Mouse (Mus musculus): ENCODE data around the gene Nprl3.
A peak's percentile ranks its signal among the peaks of the same experiment; 100 is the strongest.

The Nprl3 gene

DNA sequence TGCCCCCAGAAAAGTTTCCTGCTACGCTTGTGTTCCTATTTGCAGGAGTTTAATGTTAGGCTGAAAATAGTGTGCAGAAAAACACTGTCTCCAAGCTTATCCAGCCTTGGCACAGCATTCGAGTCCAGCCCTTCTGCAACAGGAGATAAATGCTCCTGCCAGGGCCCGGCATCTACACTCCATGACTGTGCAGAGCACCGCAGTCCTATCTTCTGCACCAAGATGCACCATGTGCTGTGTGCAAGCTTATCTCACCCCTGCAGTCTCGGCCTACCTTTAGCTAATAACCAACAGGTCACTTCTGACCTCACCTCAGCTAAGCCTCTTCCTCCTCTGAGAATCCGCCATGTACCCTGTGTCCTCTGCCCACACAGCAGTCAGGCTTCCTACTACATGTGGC, 21.9 kb downstream of the Nprl3 start:
- peak; percentile 70 to 83 for DNase-seq (ENCODE audit: low spot score in 2 of 2)

DNA sequence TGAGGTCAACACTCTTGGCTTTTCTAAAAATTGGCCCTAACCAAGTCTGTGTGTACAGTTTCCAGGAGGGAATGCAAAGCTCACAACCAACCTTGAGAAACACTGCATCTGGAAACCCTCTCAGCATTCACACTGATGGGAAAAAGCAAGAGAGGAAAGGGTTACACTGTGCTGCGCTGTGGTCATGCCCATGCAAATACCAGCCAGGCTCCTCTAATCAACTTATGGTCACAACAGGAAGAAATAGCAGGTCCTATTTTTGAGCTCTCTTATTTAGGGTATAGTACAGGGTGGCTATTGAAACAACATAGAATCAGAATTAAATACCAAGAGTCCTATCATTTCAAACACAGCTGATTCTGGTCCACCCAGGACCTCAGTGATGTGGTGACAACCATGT, 22.9 kb downstream of the Nprl3 start:
- no peak for DNase-seq (ENCODE audit: low spot score in 2 of 2)

DNA sequence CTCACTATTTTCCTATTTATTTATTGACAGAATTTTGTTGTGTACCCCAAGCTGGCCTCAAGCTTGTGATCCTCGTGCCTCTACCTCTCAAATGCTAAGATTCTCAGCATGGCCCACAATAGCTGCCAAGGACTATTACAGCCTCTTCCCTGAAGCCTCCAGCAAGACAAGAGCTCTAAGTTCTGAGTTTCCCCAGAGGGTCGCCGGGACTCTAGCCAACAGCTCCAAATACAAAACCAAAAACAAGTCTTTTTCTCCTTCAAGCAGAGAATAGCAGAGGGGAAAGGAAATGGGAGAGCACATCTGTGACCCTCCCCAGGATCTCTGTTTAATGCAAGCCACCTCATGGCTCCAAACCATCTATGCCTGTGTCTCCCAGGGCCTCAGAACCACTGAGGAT, 23.4 kb downstream of the Nprl3 start:
- DNase-seq (ENCODE audit: low spot score in 2 of 2): no peak

DNA sequence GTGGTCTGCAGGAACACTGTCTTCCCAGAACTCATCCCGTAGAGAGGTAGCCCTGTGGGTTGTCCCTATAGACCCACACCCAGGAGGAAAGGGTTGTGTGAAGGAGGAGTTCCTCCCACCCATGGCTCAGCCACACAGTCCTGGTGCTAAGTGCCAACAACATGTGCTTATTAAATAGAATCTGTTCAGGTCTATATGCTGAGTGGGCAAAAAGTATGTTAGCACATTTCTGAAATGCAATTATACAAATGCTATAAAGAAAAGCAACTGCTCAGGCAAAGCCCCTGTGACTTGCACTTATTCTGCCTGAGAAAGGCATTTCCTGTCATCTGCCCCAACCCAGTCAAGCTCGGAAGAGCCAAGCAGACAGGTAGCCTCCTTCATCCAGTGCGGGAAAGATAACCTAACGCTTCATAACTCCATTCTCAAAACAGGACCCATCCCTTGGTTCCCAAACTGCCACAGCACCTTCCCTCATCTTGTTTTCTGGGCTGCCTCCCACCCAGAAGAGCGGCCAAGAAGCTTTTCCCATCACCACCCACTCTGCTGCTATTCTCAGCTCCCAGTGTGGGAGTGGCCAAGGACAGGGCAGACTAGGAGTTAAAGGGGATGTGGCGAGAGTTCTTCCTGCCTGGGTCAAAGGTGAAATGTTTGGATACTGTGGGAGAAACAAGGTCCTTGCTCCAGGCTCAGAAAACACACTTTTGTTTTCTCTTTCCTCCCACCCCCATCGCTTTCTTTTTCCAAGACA, 24.1 kb downstream of the Nprl3 start:
- no peak for DNase-seq (ENCODE audit: low spot score in 2 of 2)

DNA sequence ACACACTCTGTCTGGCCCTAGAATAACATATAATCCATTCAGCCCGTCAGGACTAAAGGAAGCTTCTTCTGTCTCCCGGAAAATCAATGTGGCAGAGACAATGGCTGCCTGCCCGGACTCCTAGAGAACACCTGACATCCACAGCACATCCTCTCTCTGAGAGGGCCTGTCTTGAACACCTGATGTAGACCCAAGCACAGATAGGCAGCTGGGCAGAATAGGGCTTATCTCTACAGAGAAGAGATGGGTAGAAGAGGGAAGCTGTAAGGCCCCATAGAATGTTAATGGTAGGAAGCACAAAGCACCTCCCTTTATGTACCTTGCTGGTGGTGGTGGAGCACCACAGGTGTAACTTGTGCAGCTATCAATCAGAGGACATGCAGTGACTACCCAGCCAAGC, 25.3 kb downstream of the Nprl3 start:
- DNase-seq (ENCODE audit: low spot score in 2 of 2): no peak

DNA sequence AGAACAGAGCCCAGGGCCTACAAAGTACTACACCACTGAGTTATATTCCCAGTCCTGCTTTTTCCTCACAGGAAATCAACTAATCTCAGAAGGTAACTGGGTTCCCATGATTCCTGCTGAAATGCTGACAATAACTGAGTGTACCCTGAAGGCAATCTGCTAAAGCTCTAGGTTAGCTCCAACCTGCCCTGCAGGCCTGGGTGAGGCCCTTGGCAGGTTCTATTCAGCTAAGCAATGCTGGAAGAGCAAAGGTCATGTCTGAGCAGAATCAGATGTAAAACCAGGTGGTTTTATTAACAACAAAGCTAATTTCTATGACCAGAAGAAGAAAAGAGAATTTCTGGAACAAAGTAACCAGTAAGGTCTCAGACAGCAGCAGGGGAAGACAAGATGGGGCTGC, 26.1 kb downstream of the Nprl3 start:
- no peak for DNase-seq (ENCODE audit: low spot score in 2 of 2)

DNA sequence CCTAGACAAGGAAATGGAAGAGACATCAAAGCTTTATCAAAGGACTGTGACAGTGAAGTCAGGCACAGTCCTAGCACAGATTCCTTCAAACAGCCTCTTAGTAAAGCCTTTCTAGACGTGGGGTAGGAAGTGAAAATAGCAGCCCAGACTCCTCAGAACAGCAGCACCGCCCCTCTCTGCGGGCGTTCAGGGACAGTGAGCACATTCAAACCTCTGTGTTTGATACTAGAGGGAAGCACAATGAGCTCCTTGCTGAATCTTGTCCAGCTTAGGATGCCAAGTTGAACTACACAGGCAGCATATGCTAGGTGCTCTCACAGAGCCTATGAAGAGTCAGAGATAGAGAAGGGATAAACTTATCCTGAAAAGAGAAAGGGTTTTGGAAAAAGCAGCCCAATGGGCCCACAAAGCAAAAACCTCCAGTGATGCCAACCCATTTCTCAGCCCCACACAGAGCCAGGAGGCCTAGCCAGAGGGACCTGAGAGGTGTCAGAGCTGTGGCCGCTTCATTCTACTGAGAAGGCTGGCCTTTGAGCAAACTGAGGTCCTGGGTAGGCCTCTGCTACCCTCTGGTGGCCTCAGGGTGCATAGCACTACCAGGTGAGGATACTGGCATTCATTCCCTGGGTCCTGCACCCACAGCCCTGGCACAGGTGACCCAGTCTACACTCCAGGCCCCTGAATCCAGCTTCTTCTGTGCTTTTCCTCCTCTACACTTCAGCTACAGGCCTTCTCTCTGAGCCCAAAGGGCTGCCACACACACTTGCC, 29.2 kb downstream of the Nprl3 start:
- peak; percentile 69 to 72 for DNase-seq (ENCODE audit: low spot score in 2 of 2)

DNA sequence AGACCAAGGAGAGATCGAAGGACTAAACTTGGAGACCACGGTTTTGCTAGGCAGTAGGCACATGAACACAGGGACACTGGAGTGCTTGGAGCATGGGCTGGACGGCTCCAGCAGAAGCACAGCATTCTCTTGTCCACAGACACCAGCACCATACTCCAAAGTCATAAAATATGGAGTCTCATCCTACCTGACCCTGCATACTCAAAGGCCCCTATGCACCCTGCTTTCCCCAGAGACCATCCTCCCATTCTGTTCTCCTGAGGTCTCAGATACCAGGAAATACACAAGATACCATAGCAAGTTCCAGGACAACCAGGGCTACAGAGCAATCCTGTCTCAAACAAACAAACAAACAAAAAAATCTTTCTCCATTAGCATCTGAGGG, 30.1 kb downstream of the Nprl3 start:
- no peak for DNase-seq (ENCODE audit: low spot score in 2 of 2)

DNA sequence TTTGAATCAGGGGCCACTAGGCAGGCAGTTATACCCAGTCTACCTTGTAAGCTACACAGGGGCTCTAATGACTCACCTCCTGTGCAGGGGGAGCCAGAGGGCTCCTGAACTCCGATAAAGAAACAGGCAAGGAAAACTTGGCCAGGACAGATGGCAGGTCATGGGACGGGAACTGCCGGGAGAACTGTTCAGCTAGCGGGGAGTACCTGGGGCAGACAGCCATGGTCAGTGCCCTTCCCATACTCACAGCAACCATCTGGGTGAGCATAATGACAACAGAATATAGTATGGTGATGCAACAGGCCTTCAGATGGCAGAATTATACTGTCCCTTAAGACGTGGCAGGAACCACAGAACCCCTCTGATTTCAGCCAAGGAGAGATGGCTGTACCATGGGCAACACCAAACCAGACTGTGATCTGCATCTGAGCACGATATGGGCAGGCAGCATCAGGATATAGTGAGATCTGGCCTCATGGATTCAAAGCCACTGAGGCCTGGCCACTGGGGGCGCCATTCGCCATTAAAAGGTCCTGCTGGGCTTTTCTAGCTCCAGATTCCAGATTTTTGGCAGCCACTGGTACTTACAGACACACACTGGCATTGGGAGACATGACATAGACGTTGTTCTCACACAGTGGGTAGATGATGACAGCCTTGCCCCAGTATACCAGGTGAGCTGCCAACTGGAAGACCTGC, 30.6 kb downstream of the Nprl3 start:
- DNase-seq (ENCODE audit: low spot score in 2 of 2): no peak

DNA sequence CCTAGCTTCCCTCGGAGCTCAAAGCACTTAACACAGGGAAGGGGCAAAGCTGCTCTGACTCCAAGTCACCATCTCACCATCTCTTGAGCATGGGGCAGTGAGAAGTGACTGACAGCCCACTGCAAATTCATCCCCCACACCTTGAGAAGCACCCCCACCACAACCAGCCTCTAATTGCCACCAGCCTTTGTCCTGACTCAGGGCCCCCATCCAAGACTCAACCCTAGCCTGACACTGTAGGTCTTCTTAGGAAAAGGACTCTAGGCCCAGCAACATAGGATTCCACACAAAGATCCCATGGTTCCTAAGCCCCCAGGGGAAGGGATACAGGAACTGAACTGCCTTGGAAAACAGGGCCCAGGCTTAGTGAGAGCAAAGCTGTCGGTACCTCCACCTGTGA, 31.4 kb downstream of the Nprl3 start:
- no peak for DNase-seq (ENCODE audit: low spot score in 2 of 2)

DNA sequence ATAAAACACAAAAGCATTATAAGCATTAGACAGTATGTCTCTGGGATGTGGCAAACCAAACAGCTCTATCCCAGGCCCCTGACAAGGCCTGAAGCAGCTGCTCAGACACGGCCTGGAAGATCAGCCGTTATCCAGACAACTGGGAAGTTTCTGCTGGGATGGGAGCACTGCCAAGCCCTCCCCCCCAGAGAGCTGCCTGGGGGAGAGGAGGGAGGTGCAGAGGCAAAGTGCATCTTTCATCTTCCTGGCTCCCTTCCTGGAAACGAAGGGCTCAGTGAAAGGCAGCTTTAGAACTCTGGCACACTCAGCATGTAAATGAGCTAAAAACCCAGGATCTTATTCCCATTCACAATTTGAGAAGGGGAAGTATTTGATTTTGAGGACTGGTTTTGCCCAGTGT, 31.9 kb downstream of the Nprl3 start:
- no peak for DNase-seq (ENCODE audit: low spot score in 2 of 2)

DNA sequence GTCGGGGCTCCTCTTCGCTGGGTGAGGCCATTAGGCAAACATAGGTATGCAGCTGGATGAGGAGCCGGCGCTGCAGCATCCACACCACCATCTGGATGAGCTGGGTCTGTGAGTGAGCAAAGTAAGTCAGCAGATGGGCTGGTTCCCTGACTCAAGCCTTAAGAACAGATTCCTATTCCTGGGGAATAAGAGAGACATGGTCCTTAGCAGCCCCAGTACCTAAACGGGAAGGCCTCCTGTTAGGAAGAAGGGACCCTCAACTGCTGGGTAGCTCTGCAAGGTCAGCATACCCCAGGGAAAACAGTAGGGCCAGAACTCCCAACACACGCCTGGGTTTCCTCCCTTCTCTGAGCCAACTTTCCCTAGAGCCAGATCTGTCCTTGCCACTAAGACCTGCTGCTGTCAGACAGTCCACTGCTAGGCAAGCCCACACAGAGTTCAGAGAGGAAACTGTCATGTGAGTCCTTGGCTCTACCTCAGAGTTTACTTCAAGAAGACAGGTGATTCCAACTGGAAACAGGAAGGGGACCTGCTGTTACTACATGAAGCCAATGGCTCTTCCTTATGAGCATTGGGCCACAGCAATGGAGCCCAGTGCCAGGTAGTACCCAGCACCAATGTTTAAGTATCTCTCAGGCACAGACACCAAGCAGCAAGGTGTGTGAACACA, 32.6 kb downstream of the Nprl3 start:
- no peak for DNase-seq (ENCODE audit: low spot score in 2 of 2)

DNA sequence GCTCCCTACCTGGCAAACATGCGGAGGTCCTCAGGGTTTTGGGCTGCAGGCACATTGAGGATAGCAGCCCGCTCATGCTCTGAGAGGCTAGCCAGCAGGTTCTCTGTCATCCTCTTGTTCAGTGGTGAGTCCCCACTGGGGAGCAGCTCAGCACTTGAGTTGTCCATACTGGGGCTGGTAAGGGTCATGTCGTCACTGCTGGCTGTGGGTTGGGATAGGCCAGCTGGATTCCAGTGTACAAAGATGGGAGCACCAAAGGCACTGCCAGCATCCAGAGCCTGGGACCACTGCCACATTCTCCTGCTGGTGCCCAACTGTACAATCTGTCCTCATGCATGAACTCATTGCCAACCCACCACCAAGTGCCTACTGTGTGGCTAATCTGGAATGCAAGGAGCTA, 33.6 kb downstream of the Nprl3 start:
- DNase-seq (ENCODE audit: low spot score in 2 of 2): no peak

DNA sequence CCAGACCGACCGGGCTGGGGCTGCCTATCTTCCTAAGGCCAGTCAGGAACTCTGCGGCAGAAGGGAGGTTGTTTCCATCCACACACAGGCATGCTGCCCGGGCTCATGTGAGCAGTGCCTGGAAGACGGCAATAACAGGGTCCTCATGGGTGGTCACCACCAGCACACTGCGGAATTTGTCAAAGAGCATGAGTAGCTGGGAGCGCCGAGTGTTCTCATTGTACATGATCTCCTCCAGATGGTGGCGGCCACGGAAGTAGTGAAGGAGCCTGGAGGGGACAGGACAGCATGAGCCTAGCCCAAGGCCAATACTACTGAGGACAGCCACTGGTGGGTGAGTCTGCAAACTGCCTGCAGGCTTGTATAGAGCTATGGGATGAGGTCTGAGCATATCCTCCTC, 34.7 kb downstream of the Nprl3 start:
- DNase-seq (ENCODE audit: low spot score in 2 of 2): no peak

DNA sequence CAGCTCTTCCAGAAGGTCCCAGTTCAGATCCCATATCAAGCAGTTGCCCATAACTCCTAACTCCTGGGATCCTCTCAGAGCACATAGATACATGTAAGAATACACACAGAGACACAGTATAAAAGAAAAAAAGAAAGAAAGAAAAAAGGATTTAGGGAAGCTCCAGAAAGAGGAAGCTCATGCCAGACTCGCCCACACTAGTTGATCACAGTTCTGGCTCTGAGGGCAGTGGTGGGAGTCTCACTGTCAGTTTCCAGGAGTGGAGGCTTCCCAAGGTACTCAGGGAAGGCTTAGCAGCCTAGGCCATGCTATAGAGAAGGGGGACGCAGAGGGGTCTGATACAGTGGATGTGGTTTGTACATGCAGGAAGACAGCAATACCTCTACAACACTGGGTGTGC, 36.4 kb downstream of the Nprl3 start:
- no peak for DNase-seq (ENCODE audit: low spot score in 2 of 2)

DNA sequence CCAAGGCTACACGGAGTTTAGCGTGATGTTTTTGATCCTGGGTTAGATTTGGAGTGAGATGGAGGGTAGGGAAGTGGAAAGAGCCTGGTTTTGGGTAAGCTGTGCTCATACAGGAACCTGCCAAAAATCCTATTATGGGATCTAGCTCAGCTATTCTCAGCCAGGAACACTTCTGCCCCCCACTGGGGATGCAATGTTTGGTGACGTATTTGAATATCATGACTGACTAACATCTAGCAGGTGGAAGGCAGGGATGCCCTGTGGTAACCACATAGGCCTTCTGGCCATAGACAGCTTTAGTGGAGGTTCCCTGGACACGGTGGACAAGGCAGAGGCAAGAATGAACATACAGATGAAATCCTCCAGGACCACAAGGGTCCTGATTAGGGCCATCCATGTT, 37.3 kb downstream of the Nprl3 start:
- DNase-seq (ENCODE audit: low spot score in 2 of 2): no peak

DNA sequence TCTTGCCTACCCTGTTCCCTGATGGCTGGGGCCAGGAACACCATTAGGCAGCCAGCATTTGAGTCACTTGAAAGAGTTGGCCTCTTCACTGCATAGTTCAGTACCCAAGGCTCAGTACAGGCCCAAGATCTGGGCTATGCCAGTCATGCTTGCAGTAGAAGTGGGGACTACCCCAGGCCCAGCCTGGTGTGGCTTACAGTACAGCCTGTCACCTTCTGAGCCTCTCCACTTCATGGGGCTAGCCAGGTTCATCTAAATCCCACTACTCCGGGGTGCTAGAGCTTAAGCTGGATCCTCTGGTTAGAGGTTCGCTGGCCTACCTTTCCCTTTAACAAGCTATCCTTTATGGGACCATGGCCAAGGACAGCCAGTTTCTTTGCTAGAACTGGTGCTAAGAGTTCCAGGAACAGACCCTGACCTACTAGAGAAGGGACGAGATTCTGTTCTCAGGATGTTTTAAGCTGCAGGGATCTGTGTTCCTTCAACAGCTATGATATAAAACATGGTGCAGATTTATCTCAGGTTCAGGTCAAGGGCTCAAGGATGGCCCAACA, 39.1 kb downstream of the Nprl3 start:
- DNase-seq (ENCODE audit: low spot score in 2 of 2): no peak

DNA sequence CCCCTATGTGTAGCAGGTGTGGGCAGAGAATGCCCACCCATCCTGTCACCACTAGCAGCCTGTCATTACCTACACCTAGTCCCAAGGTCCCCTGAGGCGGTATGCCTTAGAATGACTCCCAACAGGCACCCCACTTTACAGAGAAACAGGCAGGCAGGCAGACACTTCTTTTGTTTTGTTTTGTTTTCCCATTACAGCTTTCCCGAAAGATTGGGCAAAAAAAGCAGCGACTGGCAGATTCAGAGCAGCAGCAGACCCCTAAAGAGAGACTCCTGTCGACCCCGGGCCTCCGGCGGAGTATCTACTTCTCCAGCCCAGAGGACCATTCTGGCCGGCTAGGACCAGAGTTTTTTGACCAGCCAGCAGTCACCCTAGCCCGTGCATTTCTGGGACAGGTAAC, 40.0 kb downstream of the Nprl3 start:
- DNase-seq (ENCODE audit: low spot score in 2 of 2): no peak

DNA sequence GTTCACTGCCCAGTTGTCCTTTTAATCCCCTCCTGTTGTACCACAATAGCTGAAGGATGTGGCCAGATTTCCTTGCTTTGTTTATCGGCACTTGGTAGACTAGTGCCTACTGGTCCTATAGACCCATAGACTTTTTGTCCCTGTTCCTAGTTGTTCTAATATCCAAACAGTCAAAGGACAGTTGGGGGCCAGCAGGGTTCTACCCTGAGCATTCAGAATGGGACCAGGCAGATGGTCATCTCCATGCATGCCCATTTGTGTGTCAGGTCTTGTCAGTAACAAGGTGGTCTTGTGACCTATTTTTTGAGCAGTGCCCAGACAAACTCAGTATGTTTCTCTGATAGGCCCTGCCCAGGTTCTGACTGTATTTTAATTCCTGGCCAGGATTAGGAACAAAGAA, 40.5 kb downstream of the Nprl3 start:
- no peak for DNase-seq (ENCODE audit: low spot score in 2 of 2)

DNA sequence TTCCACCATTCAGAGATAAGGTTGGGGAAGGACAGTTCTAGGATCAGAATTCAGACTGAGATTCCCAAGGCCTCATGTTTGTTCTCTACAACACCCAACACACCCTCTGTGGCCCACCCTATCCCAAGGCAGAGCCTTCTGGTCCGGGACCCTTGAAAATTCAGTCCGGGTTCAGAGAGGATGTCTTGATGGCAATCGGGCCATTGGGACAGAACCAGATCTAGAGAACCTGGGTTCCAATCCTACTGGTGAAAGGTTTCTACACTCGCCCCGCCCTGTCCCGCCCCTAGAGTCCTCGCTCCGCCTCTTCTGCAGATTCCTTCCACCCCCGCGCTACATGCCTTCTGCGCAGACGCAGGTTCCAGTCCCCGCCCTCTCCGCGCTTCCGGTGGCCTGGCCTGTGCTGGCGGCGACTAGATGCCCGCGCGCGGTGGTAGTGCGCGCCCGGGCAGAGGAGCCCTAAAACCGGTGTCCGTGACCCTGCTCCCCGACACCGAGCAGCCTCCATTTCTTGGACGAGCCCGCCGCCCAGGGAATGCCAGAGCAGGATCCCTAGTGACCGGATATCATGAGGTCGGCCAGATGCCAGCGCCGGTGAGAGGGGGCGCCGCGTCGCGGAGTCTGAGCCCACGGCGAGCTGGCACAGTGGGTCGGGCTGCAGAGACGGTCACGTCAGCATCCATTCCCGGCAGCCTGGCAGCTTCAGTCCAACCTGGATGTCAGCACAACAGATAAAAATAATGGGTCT, 41.2 kb downstream of the Nprl3 start, which contains the start of gene Mpg:
Gene Mpg (plus strand): TSS at position 382 of the 748 bp plus-strand sequence.
- DNase-seq (ENCODE audit: low spot score in 2 of 2): peak; percentile 89 to 92

Data from spleen, postnatal 36 days (tissue).